Mouse (Mus musculus) embryonic facial prominence, embryonic 13.5 days (tissue): ENCODE measurements around the gene Myl12a. TPM values are rescaled to one million over a fixed set of nuclear protein-coding genes. Genes with fewer than 3 reads are reported as not detected.
"Not testable (repeated sequence)": the region's sequence is repeated elsewhere in the genome, so short reads cannot be mapped to it uniquely, and the experiment has no call there.

Source experiments
- ATAC-seq: fragments of 200-750 bp; cut with Nextera tagmentation; 2 replicates; pipeline ENCODE4 v1.8.0; 2017; ENCODE audit warnings: low read depth; ENCODE audit not compliant: insufficient number of reproducible peaks, insufficient read depth, low FRiP score, low TSS enrichment
- H3K27ac ChIP-seq: fragments of 300-500 bp; sonication (generic); 2 replicates; pipeline ENCODE4 v1.5.1; 2015; ENCODE audit warnings: moderate library complexity, mild to moderate bottlenecking, inconsistent platforms
- H3K27me3 ChIP-seq: fragments of 300-500 bp; sonication (generic); 2 replicates; pipeline ENCODE4 v1.6.1; 2015; ENCODE audit warnings: mild to moderate bottlenecking, inconsistent platforms
- H3K36me3 ChIP-seq: fragments of 300-500 bp; sonication (generic); 2 replicates; pipeline ENCODE4 v1.6.1; 2015; ENCODE audit warnings: mild to moderate bottlenecking, inconsistent platforms
- H3K4me1 ChIP-seq: fragments of 300-500 bp; sonication (generic); 2 replicates; pipeline ENCODE4 v1.6.1; 2015; ENCODE audit warnings: inconsistent platforms
- H3K4me2 ChIP-seq: fragments of 300-500 bp; sonication (generic); 2 replicates; pipeline ENCODE4 v1.6.1; 2015; ENCODE audit warnings: moderate library complexity, mild to moderate bottlenecking, inconsistent platforms
- H3K4me3 ChIP-seq: fragments of 300-500 bp; sonication (generic); 2 replicates; pipeline ENCODE4 v1.5.1; 2015; ENCODE audit warnings: mild to moderate bottlenecking, inconsistent platforms
- H3K9ac ChIP-seq: fragments of 300-500 bp; sonication (generic); 2 replicates; pipeline ENCODE4 v1.6.1; 2015; ENCODE audit warnings: mild to moderate bottlenecking, inconsistent platforms
- H3K9me3 ChIP-seq: fragments of 300-500 bp; sonication (generic); 2 replicates; pipeline ENCODE4 v1.6.1; 2016; ENCODE audit warnings: inconsistent platforms
- WGBS: fragments of 180-500 bp; shearing (Covaris S2); methylation state at CpG from one replicate; pipeline ENCODE4 v1.1.7; 2015; ENCODE audit warnings: mixed read lengths; 5-methylcytosine and 5-hydroxymethylcytosine counted together
- polyA plus RNA-seq: library from polyadenylated mRNA; unstranded; fragments of >200 nt; fragmentation: Nextera tagmentation; extraction: Ambion mirVana; gene quantifications from 2 replicates; pipeline ENCODE4 v1.2.1, GENCODE M21; 2015

Gene Myl12a
- polyA plus RNA-seq, 1 experiment from 2014 or later: 585 TPM

- Histone ChIP-seq H3K4me2 (no peak overlapping the region), H3K27ac (no peak overlapping the region), H3K27me3 (no peaks in the 10 kb centered on the region), H3K36me3 (no peaks in the 10 kb centered on the region), H3K4me3 (no peak overlapping the region), H3K9ac (no peak overlapping the region), H3K9me3 (no peaks in the 10 kb centered on the region), H3K4me1 (no peaks in the 10 kb centered on the region)
- WGBS: 43% methylated on average over 9 of the region's 9 CpGs
- ATAC-seq: no peak
Observed at GRCm38 (mm10) chr17:70967191-70967590, 35.5 kb downstream of the Myl12a start.

GRCm38 (mm10) chr17:70966126-70966525 lies 36.6 kb downstream of the Myl12a start:
- no peak overlapping the region for H3K27ac ChIP-seq
- H3K36me3 ChIP-seq: no peaks in the 10 kb centered on the region
- H3K9ac ChIP-seq: no peak overlapping the region
- no peaks in the 10 kb centered on the region for H3K4me1 ChIP-seq
- WGBS: 81% methylated on average over 7 of the region's 7 CpGs
- ATAC-seq: no peak
- no peak overlapping the region for H3K4me3 ChIP-seq
- no peaks in the 10 kb centered on the region for H3K9me3 ChIP-seq
- no peaks in the 10 kb centered on the region for H3K27me3 ChIP-seq
- no peak overlapping the region for H3K4me2 ChIP-seq

- H3K9me3 ChIP-seq: no peaks in the 10 kb centered on the region
- 76% methylated on average over 2 of the region's 2 CpGs for WGBS
- ATAC-seq: no peak
- no peak overlapping the region for H3K4me3 ChIP-seq
- H3K9ac ChIP-seq: no peak overlapping the region
- H3K4me2 ChIP-seq: no peak overlapping the region
- H3K4me1 ChIP-seq: no peaks in the 10 kb centered on the region
- H3K36me3 ChIP-seq: no peaks in the 10 kb centered on the region
- H3K27me3 ChIP-seq: no peaks in the 10 kb centered on the region
- H3K27ac ChIP-seq: no peak overlapping the region
Observed at GRCm38 (mm10) chr17:70965281-70965680, 37.4 kb downstream of the Myl12a start.

- not testable (repeated sequence) for H3K27me3 ChIP-seq, H3K4me1 ChIP-seq, H3K9me3 ChIP-seq, H3K4me3 ChIP-seq, H3K4me2 ChIP-seq, H3K36me3 ChIP-seq, H3K27ac ChIP-seq, H3K9ac ChIP-seq
- 73% methylated on average over 13 of the region's 13 CpGs for WGBS
- ATAC-seq: peak; percentile 100
Observed at GRCm38 (mm10) chr17:70963546-70963945, 39.1 kb downstream of the Myl12a start.

- Histone ChIP-seq H3K4me3 (no peak overlapping the region), H3K27ac (no peak overlapping the region), H3K4me2 (no peak overlapping the region), H3K36me3 (no peaks in the 10 kb centered on the region), H3K9ac (no peak overlapping the region), H3K27me3 (no peaks in the 10 kb centered on the region), H3K9me3 (no peaks in the 10 kb centered on the region), H3K4me1 (no peaks in the 10 kb centered on the region)
- no peak for ATAC-seq
- 74% methylated on average over 10 of the region's 10 CpGs for WGBS
Observed at GRCm38 (mm10) chr17:70951266-70951665, 51.4 kb downstream of the Myl12a start.

- Histone ChIP-seq H3K36me3 (no peaks in the 10 kb centered on the region), H3K4me3 (no peak overlapping the region), H3K27ac (no peak overlapping the region), H3K9ac (no peak overlapping the region), H3K9me3 (no peaks in the 10 kb centered on the region), H3K27me3 (no peaks in the 10 kb centered on the region), H3K4me2 (no peak overlapping the region), H3K4me1 (no peaks in the 10 kb centered on the region)
- ATAC-seq: no peak
- 78% methylated on average over 7 of the region's 7 CpGs for WGBS
Observed at GRCm38 (mm10) chr17:70949171-70949570, 53.5 kb downstream of the Myl12a start.

GRCm38 (mm10) chr17:70948721-70949120 lies 54.0 kb downstream of the Myl12a start:
- H3K27me3 ChIP-seq: no peaks in the 10 kb centered on the region
- no peaks in the 10 kb centered on the region for H3K4me1 ChIP-seq
- no peak overlapping the region for H3K9ac ChIP-seq
- H3K27ac ChIP-seq: no peak overlapping the region
- no peak overlapping the region for H3K4me2 ChIP-seq
- H3K4me3 ChIP-seq: no peak overlapping the region
- H3K9me3 ChIP-seq: no peaks in the 10 kb centered on the region
- 73% methylated on average over 8 of the region's 8 CpGs for WGBS
- ATAC-seq: no peak
- no peaks in the 10 kb centered on the region for H3K36me3 ChIP-seq

- Histone ChIP-seq H3K4me2 (no peak overlapping the region), H3K27ac (no peak overlapping the region), H3K36me3 (no peaks in the 10 kb centered on the region), H3K27me3 (no peaks in the 10 kb centered on the region), H3K9me3 (no peaks in the 10 kb centered on the region), H3K9ac (no peak overlapping the region), H3K4me3 (no peak overlapping the region), H3K4me1 (no peaks in the 10 kb centered on the region)
- 93% methylated on average over 4 of the region's 4 CpGs for WGBS
- no peak for ATAC-seq
Observed at GRCm38 (mm10) chr17:70943779-70944178, 58.9 kb downstream of the Myl12a start.

Other genes with a start within 250 kb of the Myl12a start
- 95.5 TPM in 2 replicates for gene Tgif1, start 149.3 kb downstream of the Myl12a start, polyA plus RNA-seq
- gene Myom1, start 245 bp downstream of the Myl12a start, polyA plus RNA-seq: 5.5 and 5.6 TPM in 2 replicates
- gene Lpin2, start 179.7 kb upstream of the Myl12a start, polyA plus RNA-seq: 49.9 and 52.2 TPM in 2 replicates